Mouse (Mus musculus) kidney, embryonic 16.5 days (tissue): ENCODE data around the gene Lpp. TPM values are rescaled to one million over a fixed set of nuclear protein-coding genes. Genes with fewer than 3 reads are reported as not detected.

Experiments
- ATAC-seq: fragments of 200-750 bp; cut with Nextera tagmentation; 2 replicates; pipeline ENCODE4 v1.8.0; 2017; ENCODE audit warnings: moderate TSS enrichment; ENCODE audit not compliant: low FRiP score, low TSS enrichment
- H3K27ac ChIP-seq: fragments of 300-500 bp; sonication (generic); 2 replicates; pipeline ENCODE4 v1.5.1; 2014; ENCODE audit warnings: low read length
- H3K27me3 ChIP-seq: fragments of 300-500 bp; sonication (generic); 2 replicates; pipeline ENCODE4 v1.6.1; 2014; ENCODE audit warnings: low read length, control low read depth, mixed read lengths; ENCODE audit not compliant: insufficient read depth
- H3K36me3 ChIP-seq: fragments of 300-500 bp; sonication (generic); 2 replicates; pipeline ENCODE4 v1.6.1; 2014; ENCODE audit warnings: low read length, control low read depth, mixed read lengths; ENCODE audit not compliant: insufficient read depth
- H3K4me1 ChIP-seq: fragments of 300-500 bp; sonication (generic); 2 replicates; pipeline ENCODE4 v1.6.1; 2014; ENCODE audit warnings: low read length, control low read depth, mixed read lengths; ENCODE audit not compliant: insufficient read depth
- H3K4me2 ChIP-seq: fragments of 300-500 bp; sonication (generic); replicated peaks from 2 replicates; pipeline ENCODE4 v1.6.1; 2014; ENCODE audit warnings: low read depth, low read length
- H3K4me3 ChIP-seq: fragments of 300-500 bp; sonication (generic); 2 replicates; pipeline ENCODE4 v1.5.1; 2014; ENCODE audit warnings: mild to moderate bottlenecking, low read length
- H3K9ac ChIP-seq: fragments of 300-500 bp; sonication (generic); replicated peaks from 2 replicates; pipeline ENCODE4 v1.6.1; 2014; ENCODE audit warnings: low read length
- H3K9me3 ChIP-seq: fragments of 300-500 bp; sonication (generic); 2 replicates; pipeline ENCODE4 v1.6.1; 2016; ENCODE audit warnings: low read length, control low read depth
- WGBS: fragments of 180-500 bp; shearing (Covaris S2); extraction: QIAGEN DNeasy Blood & Tissue Kit; methylation state at CpG from one replicate; pipeline ENCODE4 v1.1.7; 2014; 5-methylcytosine and 5-hydroxymethylcytosine counted together
- polyA plus RNA-seq: library from polyadenylated mRNA; unstranded; fragments of >200 nt; fragmentation: Nextera tagmentation; extraction: Ambion mirVana; gene quantifications from 2 replicates; pipeline ENCODE4 v1.2.1, GENCODE M21; 2015

Lpp gene
- polyA plus RNA-seq, 1 experiment from 2014 or later: 54.0 TPM

- no peak overlapping the region for H3K27ac ChIP-seq
- H3K9ac ChIP-seq: no peak overlapping the region
- H3K9me3 ChIP-seq: no peaks in the 10 kb centered on the region
- no peaks in the 10 kb centered on the region for H3K36me3 ChIP-seq
- H3K4me3 ChIP-seq: no peak overlapping the region
- H3K27me3 ChIP-seq: no peaks in the 10 kb centered on the region
- no peak overlapping the region for H3K4me2 ChIP-seq
- WGBS: 83% methylated on average over 2 of the region's 2 CpGs
- H3K4me1 ChIP-seq: no peaks in the 10 kb centered on the region
- no peak for ATAC-seq
These were observed 383.7 kb downstream of the Lpp start for GRCm38 (mm10) chr16:24777053-24777452.

GRCm38 (mm10) chr16:24778432-24779274 lies 385.3 kb downstream of the Lpp start:
- WGBS: 87% methylated on average over 8 of the region's 8 CpGs
- H3K27me3 ChIP-seq: no peaks in the 10 kb centered on the region
- no peak overlapping the region for H3K27ac ChIP-seq
- H3K4me3 ChIP-seq: no peak overlapping the region
- no peaks in the 10 kb centered on the region for H3K36me3 ChIP-seq
- H3K4me1 ChIP-seq: no peaks in the 10 kb centered on the region
- H3K9ac ChIP-seq: no peak overlapping the region
- no peak overlapping the region for H3K4me2 ChIP-seq
- H3K9me3 ChIP-seq: no peaks in the 10 kb centered on the region
- ATAC-seq: no peak

DNA sequence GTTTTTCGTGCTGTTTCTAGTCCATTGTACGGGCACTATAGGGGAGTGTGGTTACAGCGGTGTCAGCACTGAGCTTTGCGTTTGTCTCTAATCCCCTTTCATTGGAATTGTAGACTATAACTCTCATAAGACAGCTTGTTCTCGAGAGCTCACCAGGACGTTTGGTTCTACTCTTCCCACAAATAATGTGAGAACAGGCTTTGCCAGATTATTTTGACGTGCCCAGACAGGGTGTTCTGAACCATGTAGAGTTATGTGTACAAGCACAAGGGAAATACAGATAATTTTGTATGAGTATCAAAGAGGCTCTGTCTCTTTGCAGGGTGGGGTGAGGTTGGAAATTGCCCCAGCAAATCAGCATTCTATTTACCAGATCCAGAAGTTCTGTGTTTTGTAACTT lies 387.2 kb downstream of the Lpp start:
- H3K9ac ChIP-seq: no peak overlapping the region
- no peaks in the 10 kb centered on the region for H3K9me3 ChIP-seq
- ATAC-seq: no peak
- H3K27me3 ChIP-seq: no peaks in the 10 kb centered on the region
- no peak overlapping the region for H3K27ac ChIP-seq
- no peaks in the 10 kb centered on the region for H3K4me1 ChIP-seq
- H3K4me2 ChIP-seq: no peak overlapping the region
- no peak overlapping the region for H3K4me3 ChIP-seq
- H3K36me3 ChIP-seq: no peaks in the 10 kb centered on the region
- WGBS: 81% methylated on average over 7 of the region's 7 CpGs

DNA sequence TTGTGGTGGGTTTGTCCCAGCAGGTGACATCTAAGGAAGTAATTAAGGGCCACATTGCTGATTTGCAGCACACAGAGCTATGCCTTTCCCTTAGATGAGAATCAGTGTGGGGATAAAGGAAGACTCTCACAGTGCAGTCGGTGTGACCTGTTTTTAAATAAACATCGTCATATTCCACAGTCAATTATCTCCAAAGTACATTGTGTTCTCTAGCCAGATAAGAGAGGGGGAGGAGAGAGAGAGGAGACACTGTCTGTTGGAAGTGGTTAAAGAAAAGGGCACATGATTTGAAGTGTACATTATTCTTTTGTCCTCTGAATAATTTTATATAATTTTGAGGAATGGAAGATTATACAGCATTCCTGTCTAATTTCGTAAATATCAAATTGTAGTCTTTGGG lies 388.6 kb downstream of the Lpp start:
- no peak for ATAC-seq
- no peak overlapping the region for H3K9ac ChIP-seq
- 75% methylated on average over 3 of the region's 3 CpGs for WGBS

GRCm38 (mm10) chr16:24785651-24786050 lies 392.3 kb downstream of the Lpp start:
- no peaks in the 10 kb centered on the region for H3K27me3 ChIP-seq
- H3K9ac ChIP-seq: no peak overlapping the region
- H3K4me1 ChIP-seq: no peaks in the 10 kb centered on the region
- no peak overlapping the region for H3K27ac ChIP-seq
- H3K36me3 ChIP-seq: no peaks in the 10 kb centered on the region
- no peak overlapping the region for H3K4me3 ChIP-seq
- WGBS: 74% methylated on average over 1 of the region's 1 CpGs
- no peaks in the 10 kb centered on the region for H3K9me3 ChIP-seq
- H3K4me2 ChIP-seq: no peak overlapping the region
- no peak for ATAC-seq

More for the DNA sequence above, 388.6 kb downstream of the Lpp start:
- no peaks in the 10 kb centered on the region for H3K27me3 ChIP-seq
- no peak overlapping the region for H3K4me3 ChIP-seq
- H3K27ac ChIP-seq: no peak overlapping the region
- H3K4me1 ChIP-seq: no peaks in the 10 kb centered on the region
- no peak overlapping the region for H3K4me2 ChIP-seq
- H3K36me3 ChIP-seq: no peaks in the 10 kb centered on the region
- H3K9me3 ChIP-seq: no peaks in the 10 kb centered on the region

- Histone ChIP-seq H3K9ac (no peak overlapping the region), H3K4me1 (no peaks in the 10 kb centered on the region), H3K27me3 (no peaks in the 10 kb centered on the region), H3K36me3 (no peaks in the 10 kb centered on the region), H3K4me3 (no peak overlapping the region), H3K9me3 (no peaks in the 10 kb centered on the region), H3K27ac (no peak overlapping the region), H3K4me2 (no peak overlapping the region)
- ATAC-seq: no peak
- WGBS: 78% methylated on average over 3 of the region's 3 CpGs
These were observed 395.7 kb downstream of the Lpp start for GRCm38 (mm10) chr16:24788973-24789372.

GRCm38 (mm10) chr16:24791387-24791786 lies 398.1 kb downstream of the Lpp start:
- Histone ChIP-seq H3K4me2 (no peak overlapping the region), H3K9ac (no peak overlapping the region), H3K4me1 (no peaks in the 10 kb centered on the region), H3K27me3 (no peaks in the 10 kb centered on the region), H3K27ac (no peak overlapping the region), H3K9me3 (no peaks in the 10 kb centered on the region), H3K4me3 (no peak overlapping the region), H3K36me3 (no peaks in the 10 kb centered on the region)
- ATAC-seq: no peak
- 87% methylated on average over 1 of the region's 1 CpGs for WGBS

- H3K4me2 ChIP-seq: no peak overlapping the region
- H3K9me3 ChIP-seq: no peaks in the 10 kb centered on the region
- WGBS: 86% methylated on average over 4 of the region's 4 CpGs
- no peaks in the 10 kb centered on the region for H3K27me3 ChIP-seq
- ATAC-seq: no peak
- no peaks in the 10 kb centered on the region for H3K4me1 ChIP-seq
- H3K27ac ChIP-seq: no peak overlapping the region
- H3K4me3 ChIP-seq: no peak overlapping the region
- H3K36me3 ChIP-seq: no peaks in the 10 kb centered on the region
- H3K9ac ChIP-seq: no peak overlapping the region
These were observed 398.7 kb downstream of the Lpp start for GRCm38 (mm10) chr16:24791984-24792383.

GRCm38 (mm10) chr16:24792836-24793235 lies 399.5 kb downstream of the Lpp start:
- H3K4me2 ChIP-seq: no peak overlapping the region

DNA sequence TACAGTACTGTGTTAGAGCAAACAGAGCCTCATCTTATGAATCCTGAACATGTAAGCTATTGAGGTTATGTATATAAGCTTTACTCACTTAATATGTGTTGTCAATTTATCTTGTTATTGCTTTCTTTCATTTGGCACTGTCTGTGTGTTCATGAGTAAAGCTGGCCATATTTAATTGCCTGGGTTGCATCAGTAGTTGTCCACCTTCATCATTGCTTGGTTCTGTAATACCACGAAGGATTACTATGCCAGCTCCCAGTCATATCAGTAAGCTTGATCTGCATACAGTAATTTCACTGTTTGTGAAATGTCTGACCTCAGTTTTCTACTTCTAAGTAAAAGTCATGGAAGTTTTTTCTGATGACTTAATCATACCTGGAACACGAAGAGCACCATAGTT lies 401.4 kb downstream of the Lpp start:
- no peaks in the 10 kb centered on the region for H3K36me3 ChIP-seq
- no peak overlapping the region for H3K4me3 ChIP-seq
- H3K27ac ChIP-seq: no peak overlapping the region
- no peak overlapping the region for H3K4me2 ChIP-seq
- H3K9me3 ChIP-seq: no peaks in the 10 kb centered on the region
- no peaks in the 10 kb centered on the region for H3K27me3 ChIP-seq
- 83% methylated on average over 2 of the region's 2 CpGs for WGBS
- H3K4me1 ChIP-seq: no peaks in the 10 kb centered on the region
- no peak overlapping the region for H3K9ac ChIP-seq
- no peak for ATAC-seq

More at GRCm38 (mm10) chr16:24792836-24793235, 399.5 kb downstream of the Lpp start:
- H3K9me3 ChIP-seq: no peaks in the 10 kb centered on the region
- H3K27ac ChIP-seq: no peak overlapping the region
- H3K36me3 ChIP-seq: no peaks in the 10 kb centered on the region
- no peaks in the 10 kb centered on the region for H3K4me1 ChIP-seq
- 87% methylated on average over 4 of the region's 4 CpGs for WGBS
- H3K4me3 ChIP-seq: no peak overlapping the region
- ATAC-seq: no peak
- no peaks in the 10 kb centered on the region for H3K27me3 ChIP-seq
- no peak overlapping the region for H3K9ac ChIP-seq
